Mouse (Mus musculus) kidney, postnatal 25 days (tissue): ENCODE data around the gene Cavin4.

Source experiments
- DNase-seq, 2 experiments: peaks; one replicate each; pipeline ENCODE4 v3.0.0; 2021; ENCODE audit warnings: mixed read lengths in 2 of 2

Cavin4 gene

GRCm38 (mm10) chr4:48663271-48663670 lies at the start of gene Cavin4:
Gene Cavin4 (plus strand): TSS chr4:48663514.
- no peak for DNase-seq

DNA sequence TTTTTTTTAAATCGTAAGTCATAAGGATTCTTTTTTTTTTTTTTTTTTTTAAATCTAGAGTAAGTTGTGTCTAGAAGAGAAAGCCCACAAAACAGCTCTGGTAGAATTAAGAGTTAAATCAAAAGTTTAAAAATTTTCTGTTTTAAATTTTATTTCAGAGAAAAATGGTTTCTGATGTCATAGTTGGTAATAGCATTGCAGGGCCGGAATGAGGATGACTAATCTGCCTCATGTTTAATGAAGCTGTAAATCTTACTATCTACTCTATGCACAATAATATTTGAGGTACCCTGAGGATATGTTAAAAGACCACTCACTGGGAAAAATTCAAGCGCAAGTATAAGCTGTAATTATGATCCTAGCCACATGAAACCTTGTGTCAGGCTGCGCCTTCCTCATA lies 47.8 kb upstream of the Cavin4 start:
- no peak for DNase-seq

- no peak for DNase-seq
Observed at GRCm38 (mm10) chr4:48617201-48617600, 46.1 kb upstream of the Cavin4 start.

DNA sequence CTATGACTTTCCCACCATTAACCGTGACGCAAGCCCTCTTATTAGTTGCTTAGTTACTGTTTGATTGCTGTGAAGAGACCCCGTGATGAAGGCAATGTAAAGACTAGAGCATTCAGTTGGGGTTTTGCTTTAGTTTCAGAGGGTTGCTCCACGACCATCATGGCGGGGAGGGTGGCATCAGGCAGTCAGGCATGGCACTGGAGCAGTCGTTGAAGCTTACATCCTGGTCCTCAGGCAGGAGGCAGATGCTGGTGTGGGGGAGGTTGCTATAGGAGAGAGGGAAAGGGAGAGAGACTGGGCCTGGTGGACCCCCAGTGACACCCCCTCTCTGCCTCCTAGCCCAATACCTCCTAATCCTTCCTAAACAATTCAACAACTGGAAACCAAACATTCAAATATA lies 43.2 kb upstream of the Cavin4 start:
- DNase-seq: no peak

DNA sequence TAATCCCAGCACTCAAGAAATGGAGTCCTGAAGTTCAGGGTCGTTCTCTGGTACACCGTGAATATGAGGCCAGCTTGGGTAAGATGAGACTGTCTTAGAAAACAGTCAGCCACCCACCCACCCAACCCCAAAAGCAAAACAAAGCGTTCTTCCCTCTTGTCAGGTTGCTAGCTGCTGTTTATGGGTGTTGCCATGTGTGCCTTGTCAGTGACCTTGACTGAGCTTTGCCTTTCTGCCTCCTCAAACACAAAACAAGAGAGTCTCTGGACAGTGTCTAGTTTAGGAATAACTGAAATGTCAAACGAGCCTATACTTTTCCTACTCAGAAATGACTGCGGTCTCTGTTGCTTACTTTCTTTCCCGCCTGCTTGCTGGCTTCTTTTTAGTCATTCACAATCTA lies 41.1 kb upstream of the Cavin4 start:
- DNase-seq: no peak

DNA sequence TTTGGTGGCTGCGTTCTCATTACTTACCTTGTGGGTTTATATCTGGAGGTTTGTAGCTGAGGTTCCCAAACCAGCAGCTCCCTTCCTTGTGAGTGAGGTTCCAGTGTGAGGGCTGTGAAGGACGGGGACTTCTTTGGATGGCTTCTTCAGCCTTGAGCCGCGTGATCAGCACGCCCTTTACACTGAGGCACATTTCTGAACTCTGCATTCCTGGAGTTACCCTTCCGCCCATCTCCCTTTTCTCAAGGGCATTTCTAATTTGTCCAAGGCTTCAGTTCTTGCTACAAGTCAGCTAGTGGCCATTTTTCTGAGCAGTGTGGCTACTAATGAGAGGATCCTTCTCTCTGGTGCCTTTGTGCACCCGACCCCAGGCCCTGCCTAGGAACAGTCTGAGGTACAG lies 40.4 kb upstream of the Cavin4 start:
- DNase-seq: no peak

DNA sequence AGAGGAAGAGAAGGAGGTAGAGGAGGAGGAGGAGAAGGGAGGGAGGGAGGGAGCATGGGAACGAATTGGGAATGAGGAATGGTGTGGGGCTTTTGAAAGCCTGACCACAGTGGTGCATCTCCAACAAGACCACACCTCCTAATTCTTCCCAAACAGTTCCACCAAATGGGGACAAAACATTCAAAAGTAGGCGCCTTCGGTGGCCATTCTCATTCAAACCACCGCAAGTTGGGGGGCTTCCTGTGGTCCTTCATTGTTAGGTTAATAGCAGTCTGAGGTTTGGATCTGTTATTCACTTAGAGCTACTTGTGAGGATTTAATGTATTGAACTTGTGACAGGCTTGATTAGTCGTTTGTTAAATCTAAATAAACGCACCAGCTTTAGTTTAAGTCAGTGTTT lies 38.4 kb upstream of the Cavin4 start:
- DNase-seq: no peak

- no peak for DNase-seq
Observed at GRCm38 (mm10) chr4:48625836-48626235, 37.5 kb upstream of the Cavin4 start.

- DNase-seq: no peak
Observed at GRCm38 (mm10) chr4:48629445-48629844, 33.9 kb upstream of the Cavin4 start.

- no peak for DNase-seq
Observed at GRCm38 (mm10) chr4:48633529-48633928, 29.8 kb upstream of the Cavin4 start.

- DNase-seq: peak in 1 of 2 experiments; percentile 13
Observed at GRCm38 (mm10) chr4:48634058-48634457, 29.3 kb upstream of the Cavin4 start.

DNA sequence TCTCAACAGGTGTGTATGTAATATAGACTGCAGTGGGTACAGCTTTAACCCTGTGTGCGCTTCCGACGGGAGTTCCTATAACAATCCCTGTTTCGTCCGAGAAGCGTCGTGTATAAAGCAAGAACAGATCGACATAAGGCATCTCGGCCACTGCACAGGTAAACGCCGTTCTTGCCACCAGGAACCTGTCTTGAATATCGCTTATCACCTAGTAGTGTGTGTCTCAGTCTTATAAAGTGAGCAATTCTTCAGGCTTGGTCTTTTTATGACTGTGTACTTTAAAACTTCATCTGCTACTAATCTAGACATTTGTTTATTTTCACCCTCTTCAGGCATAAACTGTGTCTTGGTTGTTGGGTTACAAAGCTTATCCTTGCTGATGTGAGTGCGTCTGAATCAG lies 26.5 kb upstream of the Cavin4 start:
- DNase-seq: no peak

GRCm38 (mm10) chr4:48638132-48638531 lies 25.2 kb upstream of the Cavin4 start:
- DNase-seq: no peak

- no peak for DNase-seq
Observed at GRCm38 (mm10) chr4:48639503-48639902, 23.8 kb upstream of the Cavin4 start.

- no peak for DNase-seq
Observed at GRCm38 (mm10) chr4:48643801-48644200, 19.5 kb upstream of the Cavin4 start.

- DNase-seq: no peak
Observed at GRCm38 (mm10) chr4:48646143-48646542, 17.2 kb upstream of the Cavin4 start.

DNA sequence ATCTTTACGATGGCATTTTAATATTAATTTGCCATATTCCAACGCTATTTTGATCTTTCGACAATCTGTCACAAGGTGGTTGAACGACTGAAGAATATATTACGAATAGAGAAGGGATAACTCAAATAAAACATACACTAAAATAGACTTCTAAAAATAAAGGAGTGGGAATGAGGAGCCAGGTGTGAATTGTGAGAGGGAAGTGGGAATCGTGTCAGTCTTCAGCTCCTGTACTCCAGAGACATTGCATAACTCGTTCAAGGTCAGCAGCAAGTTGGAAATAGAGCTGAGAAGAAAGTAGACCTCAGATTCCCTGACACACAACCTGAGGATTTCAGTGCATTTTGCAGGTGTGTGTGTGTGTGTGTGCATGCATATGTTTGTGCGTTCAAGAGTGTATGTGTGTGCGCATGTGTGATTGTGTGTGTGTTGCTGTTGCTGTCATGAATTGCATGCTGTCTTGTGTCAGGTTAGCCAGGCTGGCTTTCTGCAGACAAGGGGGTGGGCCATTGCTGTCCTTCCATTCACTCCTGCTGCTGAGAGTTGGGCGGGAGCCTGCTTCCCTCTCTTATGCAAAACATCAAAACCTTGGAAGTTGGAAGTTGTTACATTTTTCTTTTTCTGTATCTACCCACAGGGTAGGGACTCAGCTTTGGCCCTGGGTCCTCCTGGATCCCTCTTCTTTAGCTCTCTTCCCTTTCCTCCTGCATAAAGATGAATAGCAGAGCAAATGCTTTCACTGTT lies 12.5 kb upstream of the Cavin4 start:
- DNase-seq: no peak

- no peak for DNase-seq
Observed at GRCm38 (mm10) chr4:48654118-48654517, 9.2 kb upstream of the Cavin4 start.

- DNase-seq: no peak
Observed at GRCm38 (mm10) chr4:48656530-48656929, 6.8 kb upstream of the Cavin4 start.

- DNase-seq: no peak
Observed at GRCm38 (mm10) chr4:48660144-48660543, 3.2 kb upstream of the Cavin4 start.

DNA sequence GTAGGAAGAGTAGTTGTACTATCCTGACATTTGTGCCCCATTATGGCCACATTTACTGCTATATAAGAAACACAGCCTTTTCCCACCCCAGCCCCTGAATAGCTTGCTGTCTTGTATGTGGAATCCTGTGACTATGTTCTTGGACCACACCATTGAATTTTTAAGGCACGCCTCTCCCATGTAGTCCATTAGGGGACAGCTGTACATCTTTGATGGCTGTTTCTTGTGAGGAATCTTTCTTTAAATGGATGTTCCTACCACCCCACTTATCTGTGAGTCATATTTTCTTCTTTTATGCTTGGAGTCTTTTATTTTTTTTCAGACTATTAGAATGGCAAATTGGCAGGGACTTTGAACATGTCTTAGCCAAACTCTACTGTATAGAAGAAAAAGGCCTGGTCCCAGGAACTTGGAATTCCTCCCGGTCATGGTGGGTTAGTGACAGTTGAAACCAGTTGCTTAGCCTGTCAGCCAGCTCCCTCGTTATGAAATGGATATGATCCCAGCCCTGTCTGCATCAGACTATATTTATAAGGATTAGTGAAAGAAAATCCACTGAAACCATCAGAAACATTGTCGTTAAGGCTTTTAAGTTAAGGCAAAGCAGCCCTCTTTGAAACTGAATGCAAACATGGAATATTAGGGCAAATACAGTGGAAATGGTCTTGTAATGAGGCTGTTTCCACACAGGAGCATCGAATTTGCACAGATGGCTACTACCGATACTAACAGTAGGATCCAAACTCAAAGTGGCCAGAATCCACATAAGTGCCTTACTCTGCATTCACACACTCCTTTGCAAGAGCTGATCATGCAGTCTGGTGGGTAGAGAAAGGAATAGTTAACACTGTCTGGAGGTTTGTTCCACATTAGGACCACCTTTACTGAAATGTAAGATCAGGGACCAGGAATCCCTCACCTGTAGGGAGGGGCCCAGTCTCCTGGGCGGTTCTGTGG lies 2.4 kb upstream of the Cavin4 start:
- DNase-seq: no peak

GRCm38 (mm10) chr4:48664021-48664420 lies 707 bp downstream of the Cavin4 start:
- DNase-seq: no peak

GRCm38 (mm10) chr4:48667279-48667678 lies 4.0 kb downstream of the Cavin4 start:
- DNase-seq: no peak

GRCm38 (mm10) chr4:48672915-48673314 lies 9.6 kb downstream of the Cavin4 start:
- DNase-seq: no peak
